Mouse (Mus musculus) ES-E14 (cell line): ENCODE results near the gene Asphd1.

Experiments used
- CHD2 ChIP-seq: IDR thresholded peaks from 2 replicates; pipeline ENCODE4 v1.6.1; 2014; ENCODE audit warnings: mild to moderate bottlenecking, low read depth, low read length, inconsistent platforms
- MAFK ChIP-seq: IDR thresholded peaks from 2 replicates; pipeline ENCODE4 v1.6.1; 2014; ENCODE audit warnings: mild to moderate bottlenecking, low read depth, low read length, inconsistent platforms; ENCODE audit not compliant: insufficient read depth
- ZNF384 ChIP-seq: IDR thresholded peaks from 2 replicates; pipeline ENCODE4 v1.6.1; 2012; ENCODE audit warnings: low read depth, low read length, inconsistent platforms

DNA sequence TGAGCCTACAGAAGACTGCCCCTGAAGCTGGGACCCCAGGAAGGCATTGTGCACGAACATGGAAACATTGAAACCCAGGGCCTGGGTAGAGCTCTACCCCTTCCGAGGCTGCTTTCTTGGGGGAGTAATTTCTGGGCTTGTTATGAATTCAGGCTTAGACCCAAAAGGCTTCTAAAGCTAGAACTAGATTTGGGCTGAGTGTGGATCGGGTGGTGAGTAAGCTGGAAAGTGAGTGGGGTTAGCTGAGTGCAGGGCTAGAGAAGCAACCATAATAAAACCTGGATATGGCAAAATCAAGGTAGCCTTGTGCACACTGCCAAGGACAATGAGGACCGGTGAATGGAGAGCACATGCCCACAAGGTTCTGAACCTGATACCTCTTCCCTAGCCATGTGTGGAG is 12.6 kb upstream of the Asphd1 start:
- TF ChIP-seq CHD2 (no peak), MAFK (no peak), ZNF384 (no peak)
